In genomic region chr14:121148088-121148785, GRCm38 (mm10) we compare ENCODE assay signal across 14 mouse cellular contexts.
DNase-seq lines count a peak whose midpoint lies in the region; ATAC-seq and TF ChIP-seq lines count a peak whose summit lies in the region.
"Had no signal": no experiment of that assay in that cellular context is flagged by ENCODE, and none has a peak within 500 bp of the region (broad histone marks: within the 10 kb centered on the region; RNA-seq: fewer than 3 reads in every experiment).

No protein-coding gene starts in this region.

- H3K27ac ChIP-seq in kidney, adult 2 months (ENCODE audit: insufficient read depth, low read depth, low read length): no peak overlapping the region
- H3K27ac ChIP-seq in midbrain, embryonic 14.5 days (replicated peaks; ENCODE audit: low read depth, low read length): no peak overlapping the region
- no peak overlapping the region for H3K27ac ChIP-seq in midbrain, embryonic 13.5 days
- H3K27ac ChIP-seq: embryonic facial prominence, embryonic 12.5 days; heart, embryonic 15.5 days; liver, embryonic 14.5 days; midbrain, embryonic 12.5 days; neural tube, embryonic 13.5 days had no signal

- no peak for TF ChIP-seq POLR2A in kidney, adult 2 months (IDR thresholded peaks at IDR 0.05; ENCODE audit: low read depth, low read length)

- no peaks in the 10 kb centered on the region for H3K36me3 ChIP-seq in kidney, adult 2 months (ENCODE audit: control insufficient read depth, insufficient read depth, low read length)
- no peaks in the 10 kb centered on the region for H3K36me3 ChIP-seq in midbrain, embryonic 14.5 days (ENCODE audit: control insufficient read depth, insufficient read depth, low read length)
- no peaks in the 10 kb centered on the region for H3K36me3 ChIP-seq in midbrain, embryonic 13.5 days
- H3K36me3 ChIP-seq: embryonic facial prominence, embryonic 12.5 days; heart, embryonic 15.5 days; midbrain, embryonic 12.5 days; neural tube, embryonic 13.5 days had no signal

- WGBS in kidney, adult 2 months: 58% methylated on average over 11 of the region's 11 CpGs
- WGBS in midbrain, embryonic 14.5 days: 84% methylated on average over 11 of the region's 11 CpGs
- 81% methylated on average over 11 of the region's 11 CpGs for WGBS in midbrain, embryonic 13.5 days

- no peak overlapping the region for H3K4me2 ChIP-seq in midbrain, embryonic 14.5 days (ENCODE audit: low read length)
- no peak overlapping the region for H3K4me2 ChIP-seq in midbrain, embryonic 13.5 days (replicated peaks)
- H3K4me2 ChIP-seq: embryonic facial prominence, embryonic 12.5 days; heart, embryonic 15.5 days; midbrain, embryonic 12.5 days; neural tube, embryonic 13.5 days had no signal

- ATAC-seq in midbrain, embryonic 14.5 days (ENCODE audit: low FRiP score, low TSS enrichment): 0 out of 2 replicates have a peak, but pooled peaks have one; percentile 32
- ATAC-seq in midbrain, embryonic 13.5 days: no peak

- no peak overlapping the region for H3K4me3 ChIP-seq in kidney, adult 2 months (ENCODE audit: insufficient read depth, low read depth, low read length)
- no peak overlapping the region for H3K4me3 ChIP-seq in midbrain, embryonic 14.5 days (replicated peaks; ENCODE audit: low read depth, low read length)
- H3K4me3 ChIP-seq in midbrain, embryonic 13.5 days (replicated peaks): no peak overlapping the region
- H3K4me3 ChIP-seq: embryonic facial prominence, embryonic 12.5 days; heart, embryonic 15.5 days; midbrain, embryonic 12.5 days; neural tube, embryonic 13.5 days had no signal

- no peaks in the 10 kb centered on the region for H3K9me3 ChIP-seq in midbrain, embryonic 14.5 days (ENCODE audit: control insufficient read depth, low read length)
- no peaks in the 10 kb centered on the region for H3K9me3 ChIP-seq in midbrain, embryonic 13.5 days
- H3K9me3 ChIP-seq: embryonic facial prominence, embryonic 12.5 days; heart, embryonic 15.5 days; midbrain, embryonic 12.5 days; neural tube, embryonic 13.5 days had no signal

- TF ChIP-seq CTCF in kidney, adult 2 months (conservative IDR thresholded peaks at IDR 0.05; ENCODE audit: insufficient read depth, insufficient read length, low read depth, low read length): no peak

- H3K27me3 ChIP-seq in kidney, adult 2 months (replicated peaks; ENCODE audit: control insufficient read depth, insufficient read depth, low read length): no peaks in the 10 kb centered on the region
- H3K27me3 ChIP-seq in midbrain, embryonic 14.5 days (ENCODE audit: control insufficient read depth, insufficient read depth, low read length): no peaks in the 10 kb centered on the region
- no peaks in the 10 kb centered on the region for H3K27me3 ChIP-seq in midbrain, embryonic 13.5 days
- H3K27me3 ChIP-seq: embryonic facial prominence, embryonic 12.5 days; heart, embryonic 15.5 days; neural tube, embryonic 13.5 days had no signal

- H3K9ac ChIP-seq in midbrain, embryonic 14.5 days (replicated peaks; ENCODE audit: low read length): no peak overlapping the region
- no peak overlapping the region for H3K9ac ChIP-seq in midbrain, embryonic 13.5 days (replicated peaks)
- H3K9ac ChIP-seq: embryonic facial prominence, embryonic 12.5 days; heart, embryonic 15.5 days; liver, embryonic 14.5 days; midbrain, embryonic 12.5 days; neural tube, embryonic 13.5 days had no signal

- peaks cover 60% of the 10 kb centered on the region for H3K4me1 ChIP-seq in kidney, adult 2 months (ENCODE audit: control insufficient read depth, insufficient read depth, low read length)
- peaks cover 22% of the 10 kb centered on the region for H3K4me1 ChIP-seq in midbrain, embryonic 14.5 days (ENCODE audit: control insufficient read depth, insufficient read depth, low read length)
- H3K4me1 ChIP-seq in midbrain, embryonic 13.5 days (replicated peaks): peaks cover 49% of the 10 kb centered on the region

- DNase-seq in kidney, adult 2 months: peak; percentile 68
- no peak for DNase-seq in kidney, adult 18-20 months
- peak; percentile 62 for DNase-seq in midbrain, embryonic 14.5 days
- peak; percentile 10 for DNase-seq in induced T-regulatory cell, adult 2 months (ENCODE audit: low read depth)
- peak; percentile 34 for DNase-seq in lung, postnatal 14 days
- DNase-seq in ovary, postnatal 10 days (ENCODE audit: low spot score): no peak
- DNase-seq in neural tube, embryonic 10.5 days (ENCODE audit: extremely low spot score, low spot score): no peak
- DNase-seq: spleen, adult 18-20 months had no signal

Comparison
In these comparisons a context has a peak if more than half of its experiments do, and no peak if none do; other contexts are left out.
1. DNase-seq: peak in kidney, adult 2 months (single experiment), midbrain, embryonic 14.5 days (single experiment), induced T-regulatory cell, adult 2 months (single experiment) and lung, postnatal 14 days (single experiment); none in kidney, adult 18-20 months (single experiment), ovary, postnatal 10 days (single experiment) and neural tube, embryonic 10.5 days (single experiment).